Mouse (Mus musculus): Measurements from ENCODE around the gene BC117090. TPM values are rescaled to one million over a fixed set of nuclear protein-coding genes. Genes with fewer than 3 reads are reported as not detected.
"Not testable (repeated sequence)": the region's sequence is repeated elsewhere in the genome, so short reads cannot be mapped to it uniquely, and the experiment has no call there.

Gene BC117090
- polyA plus RNA-seq, 1 experiment from 2014 or later = 3.8 TPM

DNA sequence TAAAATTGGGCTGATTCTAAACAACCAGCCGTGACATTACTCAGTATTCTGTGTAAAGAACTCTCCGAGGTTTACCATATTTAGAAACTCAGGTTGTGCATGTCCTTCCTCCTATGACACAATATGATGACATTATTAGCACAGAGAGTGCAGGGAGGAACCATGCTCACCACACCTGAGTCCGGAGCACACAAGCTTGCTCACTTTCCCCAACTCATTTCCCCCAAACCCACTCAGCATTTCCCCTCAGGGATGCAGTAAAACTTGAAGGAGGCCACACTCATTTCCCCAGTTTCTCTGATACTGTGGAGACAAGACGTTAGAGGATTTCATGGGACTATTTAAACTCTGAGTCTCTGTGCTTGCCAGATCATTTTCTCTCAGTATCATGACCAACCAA, 45.0 kb downstream of the BC117090 start:
- Histone ChIP-seq H3K9me3 (ENCODE audit: control insufficient read depth, low read length) (no peaks in the 10 kb centered on the region), H3K4me1 (replicated peaks; ENCODE audit: control insufficient read depth, insufficient read depth) (no peaks in the 10 kb centered on the region), H3K27ac (replicated peaks) (no peak overlapping the region), H3K36me3 (ENCODE audit: control insufficient read depth, insufficient read depth, low read length) (no peaks in the 10 kb centered on the region), H3K4me2 (replicated peaks; ENCODE audit: low read depth) (no peak overlapping the region), H3K9ac (ENCODE audit: low read length) (no peak overlapping the region), H3K4me3 (ENCODE audit: low read depth, low read length) (no peak overlapping the region), H3K27me3 (ENCODE audit: control insufficient read depth, insufficient read depth, low read length) (no peaks in the 10 kb centered on the region)
- DNase-seq (ENCODE audit: low spot score) = no peak
- WGBS = 68% methylated on average over 4 of the region's 4 CpGs
- no peak for ATAC-seq (ENCODE audit: low FRiP score, low TSS enrichment)
- TF ChIP-seq CTCF (IDR thresholded peaks at IDR 0.05; ENCODE audit: low read depth) = no peak
- TF ChIP-seq EP300 (optimal IDR thresholded peaks at IDR 0.05) = no peak

DNA sequence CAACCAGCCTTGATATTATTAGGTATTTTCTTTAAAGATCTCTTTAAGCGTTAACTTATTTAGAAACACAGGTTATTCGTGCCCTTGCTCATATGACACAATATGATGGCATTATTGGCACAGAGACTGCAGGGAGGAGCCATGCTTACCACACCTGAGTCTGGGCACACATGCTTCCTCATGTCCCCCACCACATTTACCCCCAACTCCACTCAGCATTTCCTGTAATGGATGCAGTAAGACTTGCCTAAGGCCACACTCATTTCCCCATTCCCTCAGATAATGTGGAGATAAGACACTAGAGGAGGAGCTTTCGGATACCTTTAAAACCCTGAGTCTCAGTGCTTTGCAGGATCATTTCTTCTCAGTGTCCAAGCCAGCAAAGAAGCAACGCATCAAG, 57.3 kb downstream of the BC117090 start, which contains the start of gene Stfa1:
Stfa1 (plus strand) TSS at position 156 of the 400 bp plus-strand sequence.
- not testable (repeated sequence) for H3K27me3 ChIP-seq (ENCODE audit: control insufficient read depth, insufficient read depth, low read length); H3K4me3 ChIP-seq (ENCODE audit: low read depth, low read length); H3K36me3 ChIP-seq (ENCODE audit: control insufficient read depth, insufficient read depth, low read length); ATAC-seq (ENCODE audit: low FRiP score, low TSS enrichment); DNase-seq (ENCODE audit: low spot score); H3K27ac ChIP-seq (replicated peaks); H3K9me3 ChIP-seq (ENCODE audit: control insufficient read depth, low read length); H3K4me1 ChIP-seq (replicated peaks; ENCODE audit: control insufficient read depth, insufficient read depth); H3K4me2 ChIP-seq (replicated peaks; ENCODE audit: low read depth); H3K9ac ChIP-seq (ENCODE audit: low read length)
- 84% methylated on average over 4 of the region's 4 CpGs for WGBS

Other genes with a start within 250 kb of the BC117090 start
- 107 and 119 TPM in 2 replicates for gene Csta1, start 203.1 kb downstream of the BC117090 start, polyA plus RNA-seq (2015; fragmentation: Nextera tagmentation; extraction: Ambion mirVana)
- 0.82 and 1.8 TPM in 2 replicates for gene Stfa2l1, start 177.5 kb downstream of the BC117090 start, polyA plus RNA-seq (2015; fragmentation: Nextera tagmentation; extraction: Ambion mirVana)
- gene Gm5483, start 150.1 kb downstream of the BC117090 start, polyA plus RNA-seq (2015; fragmentation: Nextera tagmentation; extraction: Ambion mirVana) = 2.7 and 3.8 TPM in 2 replicates
- gene Gm5416, start 123.9 kb downstream of the BC117090 start, polyA plus RNA-seq (2015; fragmentation: Nextera tagmentation; extraction: Ambion mirVana) = 0.44 TPM in 1 of 2 replicates, not detected in the other
- 1.5 and 1.7 TPM in 2 replicates for gene 2010005H15Rik, start 112.9 kb downstream of the BC117090 start, polyA plus RNA-seq (2015; fragmentation: Nextera tagmentation; extraction: Ambion mirVana)
- 37.1 and 38.6 TPM in 2 replicates for gene Stfa1, start 57.4 kb downstream of the BC117090 start, polyA plus RNA-seq (2015; fragmentation: Nextera tagmentation; extraction: Ambion mirVana)
- 275 and 321 TPM in 2 replicates for gene BC100530, start 33.4 kb upstream of the BC117090 start, polyA plus RNA-seq (2015; fragmentation: Nextera tagmentation; extraction: Ambion mirVana)
- 7.4 and 8.1 TPM in 2 replicates for gene Stfa2, start 74.1 kb upstream of the BC117090 start, polyA plus RNA-seq (2015; fragmentation: Nextera tagmentation; extraction: Ambion mirVana)
- 22.8 and 24.8 TPM in 2 replicates for gene Stfa3, start 121.1 kb upstream of the BC117090 start, polyA plus RNA-seq (2015; fragmentation: Nextera tagmentation; extraction: Ambion mirVana)
- 0.10 TPM in 2 replicates for gene Casr, start 227.8 kb upstream of the BC117090 start, polyA plus RNA-seq (2015; fragmentation: Nextera tagmentation; extraction: Ambion mirVana)